Mouse (Mus musculus): Measurements from ENCODE around the gene Hsf3. TPM values are rescaled to one million over a fixed set of nuclear protein-coding genes. Genes with fewer than 3 reads are reported as not detected.
"Not testable (repeated sequence)": the region's sequence is repeated elsewhere in the genome, so short reads cannot be mapped to it uniquely, and the experiment has no call there.

The Hsf3 gene
- total RNA-seq (2022) = under 1 TPM in 1 of 4 experiments, not detected in 3; 0.23 TPM

DNA sequence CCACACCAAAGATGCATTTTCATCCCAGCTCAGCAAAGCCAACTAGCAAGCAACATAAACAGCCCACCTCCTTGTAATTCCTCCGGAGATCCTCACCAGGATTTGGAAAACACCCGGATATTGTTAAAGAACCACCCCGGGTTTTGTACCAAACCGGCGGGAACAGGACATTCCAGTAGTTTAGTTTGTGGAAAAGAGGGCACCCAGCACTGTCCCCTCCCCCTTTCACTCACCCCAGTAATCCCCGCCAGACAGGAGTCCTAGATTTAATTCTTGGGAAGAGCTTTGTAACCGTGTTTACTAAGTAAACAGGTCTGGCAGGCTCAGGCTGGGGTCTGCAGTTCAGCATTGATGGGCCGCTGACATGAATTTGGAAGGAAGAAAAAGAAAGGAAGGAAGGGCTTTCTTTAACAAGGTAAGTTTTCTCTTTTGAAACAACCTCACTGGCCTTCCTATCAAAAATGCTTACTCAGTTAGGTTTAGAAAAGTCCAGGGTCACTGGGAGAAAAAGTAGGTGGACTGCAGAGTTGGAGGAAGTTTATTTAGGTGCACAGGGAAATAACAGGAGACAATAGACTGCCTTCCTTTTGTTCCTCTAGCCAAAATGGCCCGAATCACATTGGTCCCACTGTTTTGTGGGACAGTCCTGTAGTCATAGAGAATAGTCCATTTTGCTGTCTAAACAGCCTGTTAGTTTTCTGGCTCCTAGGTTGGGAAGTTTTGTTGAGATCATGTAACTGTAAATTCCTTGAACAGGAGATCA, at the start of gene Hsf3:
TSS of gene Hsf3 (minus strand) at position 94 of the 763 bp plus-strand sequence.
- no peak for DNase-seq (ENCODE audit: low spot score in 2 of 2)

DNA sequence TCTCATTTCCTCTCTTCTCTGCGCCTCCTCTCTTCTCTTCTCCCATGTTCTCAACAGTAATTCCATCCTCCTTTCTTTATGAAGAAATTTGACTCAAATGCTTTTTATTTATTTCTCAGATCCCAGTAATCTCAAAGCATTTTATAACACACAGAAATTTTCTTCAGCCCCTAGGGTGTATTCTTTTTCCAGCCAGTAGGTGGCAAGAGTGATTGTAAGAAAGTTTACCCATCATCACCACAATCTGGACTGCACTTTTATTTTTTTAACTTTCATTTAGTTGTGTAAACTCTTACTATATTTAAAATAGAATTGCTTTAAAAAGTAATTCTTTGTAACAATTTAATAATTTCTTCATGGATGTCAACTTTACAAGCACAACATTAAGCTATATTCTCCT, 45.5 kb upstream of the Hsf3 start:
- DNase-seq (ENCODE audit: low spot score in 2 of 2) = no peak

DNA sequence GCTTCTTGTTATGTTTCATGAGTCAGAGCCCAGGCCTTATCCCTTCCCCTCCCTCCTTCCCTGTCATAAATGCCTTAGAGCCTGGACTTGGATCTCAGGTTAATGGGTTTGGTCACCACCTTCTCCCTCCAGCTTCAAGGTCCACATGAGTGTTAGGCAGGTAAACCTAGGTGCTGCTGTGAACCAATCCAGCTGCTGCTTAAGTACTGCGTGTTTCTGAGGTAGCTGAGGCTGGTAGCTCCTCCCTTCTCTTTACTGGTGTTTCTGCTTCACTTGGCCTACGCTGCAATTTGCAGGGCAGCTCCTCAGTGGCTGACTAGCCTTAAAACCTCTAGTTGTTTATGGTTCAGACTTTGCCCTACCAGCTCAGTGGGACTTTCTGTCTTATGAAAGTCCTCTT, 945 bp downstream of the Hsf3 start, which contains the start of gene Heph:
TSS of gene Heph (plus strand) at position 211 of the 400 bp plus-strand sequence.
- DNase-seq (ENCODE audit: low spot score in 2 of 2) = no peak

DNA sequence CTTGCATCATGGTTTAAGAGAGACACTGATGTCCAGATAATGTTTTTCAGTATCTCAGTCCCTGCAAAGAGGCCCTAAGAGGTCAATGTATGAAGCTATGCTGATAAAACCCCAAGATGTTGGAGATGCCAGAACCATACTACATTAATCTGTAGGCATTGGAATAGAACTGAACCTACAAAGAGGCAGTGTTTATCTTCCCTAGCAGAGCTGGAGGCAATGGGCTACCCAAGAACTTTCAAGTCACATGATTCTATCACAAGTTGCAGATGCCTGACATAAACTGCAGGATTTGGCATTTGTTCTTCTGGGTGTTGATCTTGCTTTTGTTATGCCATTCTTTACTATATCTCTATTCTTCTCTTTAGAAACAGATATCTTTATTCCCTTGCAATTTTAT, 36.7 kb downstream of the Hsf3 start:
- DNase-seq (ENCODE audit: low spot score in 2 of 2) = no peak

DNA sequence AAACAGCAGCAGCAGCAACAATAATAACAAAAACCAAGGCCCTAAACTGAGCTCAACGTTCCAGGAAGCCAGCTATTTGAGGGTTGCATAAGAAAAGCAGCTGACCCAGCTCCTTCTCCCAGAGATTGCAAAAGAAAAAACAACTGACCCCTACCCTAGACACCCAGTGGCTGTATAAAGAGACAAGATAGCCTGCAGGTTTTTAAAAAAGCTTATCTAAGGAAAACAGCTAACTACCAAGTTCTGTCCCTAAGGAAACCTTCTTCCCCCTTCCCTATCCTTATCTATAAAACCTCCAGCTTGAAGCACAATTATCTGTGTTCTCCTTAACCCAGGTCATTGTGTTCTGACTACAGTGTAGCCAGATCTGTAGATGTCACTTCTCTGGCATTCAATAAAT, 38.4 kb downstream of the Hsf3 start:
- DNase-seq (ENCODE audit: low spot score in 2 of 2) = no peak

DNA sequence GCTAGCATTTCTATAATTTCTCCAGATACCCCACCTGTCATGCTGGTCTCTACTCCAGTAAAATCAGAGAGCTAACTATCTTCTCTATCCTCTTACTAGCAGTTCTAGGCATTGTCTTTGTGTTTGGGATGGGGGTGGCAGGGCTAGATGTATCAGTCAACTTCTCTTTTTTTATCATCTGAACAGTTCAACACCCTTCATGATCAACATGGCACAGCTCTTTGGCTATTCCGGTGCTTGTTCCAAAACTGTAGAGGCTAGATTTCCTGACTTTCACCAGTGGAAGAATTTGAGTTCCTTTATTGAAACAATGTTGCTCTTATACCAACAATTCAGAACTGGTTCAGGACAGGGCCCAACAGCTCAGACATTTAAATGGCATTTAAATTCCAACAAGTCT, 39.1 kb downstream of the Hsf3 start:
- no peak for DNase-seq (ENCODE audit: low spot score in 2 of 2)

DNA sequence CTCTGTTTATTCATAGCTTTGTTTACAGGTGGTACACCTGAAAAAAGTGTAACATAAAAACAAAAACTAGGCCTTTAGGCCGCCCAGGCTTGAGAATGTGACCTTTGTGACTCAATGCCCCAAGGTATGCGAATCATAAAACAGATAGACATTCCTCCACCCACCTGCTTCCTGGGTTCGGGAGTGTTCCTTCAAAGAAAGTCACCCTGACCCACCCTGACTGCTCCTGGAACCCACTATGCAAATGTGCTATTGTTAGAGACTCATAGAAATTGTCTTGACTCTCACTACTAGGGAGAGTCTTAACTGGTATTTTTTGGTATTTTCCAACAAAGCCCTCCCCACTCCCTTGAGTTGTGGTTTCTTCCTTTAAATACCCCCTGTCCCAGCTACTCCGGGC, 40.7 kb downstream of the Hsf3 start:
- DNase-seq (ENCODE audit: low spot score in 2 of 2) = not testable (repeated sequence)

DNA sequence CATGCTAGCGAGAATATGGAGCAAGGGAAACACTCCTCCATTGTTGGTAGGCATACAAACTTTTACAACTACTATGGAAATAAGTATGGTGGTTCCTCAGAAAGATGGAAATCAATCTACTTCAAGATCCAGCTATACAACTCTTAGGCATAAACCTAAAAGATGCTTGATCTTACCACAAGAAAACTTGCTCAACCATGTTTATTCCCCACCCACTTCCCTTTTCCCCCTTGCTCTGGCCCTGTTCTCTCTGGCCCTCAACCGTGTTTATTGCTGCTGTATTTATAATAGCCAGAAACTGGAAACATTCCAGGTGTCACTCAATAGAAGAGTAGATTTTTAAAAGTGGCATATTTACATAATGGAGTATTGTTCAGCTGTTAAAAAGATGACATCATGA, 117.0 kb downstream of the Hsf3 start:
- DNase-seq (ENCODE audit: low spot score in 2 of 2) = no peak

DNA sequence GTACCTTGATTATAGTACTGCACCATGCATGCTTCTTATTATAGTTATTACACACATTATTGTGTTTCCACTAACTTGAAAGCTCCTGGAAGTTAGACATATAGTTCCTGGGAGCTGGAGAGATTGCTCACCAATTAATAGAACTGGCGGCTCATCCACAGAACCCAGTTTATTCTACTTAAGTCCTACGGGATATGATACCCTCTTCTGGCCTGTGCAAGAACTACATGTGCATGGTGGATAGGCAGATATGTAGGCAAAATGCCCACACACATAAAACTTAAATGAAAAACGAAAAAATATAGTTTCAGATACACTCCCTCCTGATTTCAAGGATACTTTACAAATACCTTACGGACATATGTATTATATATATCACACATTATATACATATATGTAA, 126.3 kb downstream of the Hsf3 start:
- no peak for DNase-seq (ENCODE audit: low spot score in 2 of 2)

DNA sequence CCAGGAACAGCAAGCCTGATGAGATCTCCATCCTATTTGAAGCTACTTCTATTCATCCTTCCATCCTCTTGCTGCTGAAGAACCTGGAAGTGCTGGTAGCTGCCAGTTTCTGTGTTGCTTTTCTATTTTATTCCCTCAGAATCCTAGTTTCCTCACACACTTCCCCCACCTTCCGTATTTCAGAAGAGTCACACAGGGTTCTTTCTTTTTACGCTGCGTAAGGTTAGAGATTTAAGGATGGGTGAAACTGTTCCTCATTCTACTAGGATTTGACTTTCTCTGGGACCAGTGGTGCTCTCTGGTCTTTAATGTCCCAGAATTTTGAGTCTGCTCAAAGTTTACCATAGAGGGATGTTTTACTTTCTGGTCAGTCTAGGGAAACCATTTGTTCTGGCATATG, 162.8 kb downstream of the Hsf3 start, which contains the start of gene Vsig4:
TSS of gene Vsig4 (minus strand) at position 101 of the 400 bp plus-strand sequence.
- no peak for DNase-seq (ENCODE audit: low spot score in 2 of 2)

DNA sequence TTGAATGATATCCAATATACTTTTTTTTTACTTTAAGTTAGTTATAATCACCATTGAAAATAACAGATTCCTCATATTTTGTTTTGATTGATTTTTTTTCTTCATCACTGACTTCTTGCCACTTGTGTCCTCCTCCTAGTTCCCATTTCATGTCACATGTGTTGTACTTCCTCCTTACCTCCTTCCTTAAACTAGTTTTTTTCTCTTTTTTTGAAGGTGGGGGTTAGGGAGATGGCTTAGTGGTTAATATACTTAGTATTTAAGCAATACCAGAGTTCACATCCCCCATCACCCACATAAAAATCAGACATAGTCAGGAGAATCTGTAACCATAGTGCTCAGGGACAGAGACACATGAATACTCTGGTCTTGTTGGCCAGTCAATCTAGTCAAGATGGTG, 199.6 kb downstream of the Hsf3 start:
- DNase-seq (ENCODE audit: low spot score in 2 of 2) = no peak

Other genes starting within 250 kb of the Hsf3 start
- not detected for gene Vsig4, start 162.9 kb downstream of the Hsf3 start, total RNA-seq (2022)
- 1 to 10 TPM; 3.0 to 4.2 (median 3.4) TPM for gene Heph, start 935 bp downstream of the Hsf3 start, total RNA-seq (2022)